Mouse (Mus musculus) myocyte (in vitro differentiated cells): ENCODE data around the gene Pbx1.

Experiments
- CEBPB ChIP-seq: IDR thresholded peaks from 2 replicates; pipeline ENCODE4 v1.6.1; 2011; ENCODE audit warnings: mild to moderate bottlenecking, moderate library complexity; ENCODE audit not compliant: poor library complexity, insufficient read depth, severe bottlenecking
- MAX ChIP-seq: IDR thresholded peaks from one replicate; pipeline ENCODE4 v1.6.1; 2011; ENCODE audit warnings: low read depth, mild to moderate bottlenecking, control low read depth
- MYOD1 ChIP-seq, 3 experiments: IDR thresholded peaks; one replicate each; pipeline ENCODE4 v1.6.1; 2011; ENCODE audit warnings: control low read depth in 2 of 3, low read depth in 2 of 3, mild to moderate bottlenecking in 2 of 3, moderate library complexity in 1 of 3; ENCODE audit not compliant: insufficient read length in 2 of 3, control insufficient read depth in 1 of 3
- POLR2A ChIP-seq: IDR thresholded peaks from one replicate; pipeline ENCODE4 v1.6.1; 2011; ENCODE audit warnings: low read depth, mild to moderate bottlenecking, control low read depth, moderate library complexity; ENCODE audit not compliant: insufficient read length
- POLR2AphosphoS2 ChIP-seq: IDR thresholded peaks from one replicate; pipeline ENCODE4 v1.6.1; 2011; ENCODE audit warnings: low read depth, control low read depth; ENCODE audit not compliant: insufficient read length
- REST ChIP-seq: IDR thresholded peaks from one replicate; pipeline ENCODE4 v1.6.1; 2011; ENCODE audit warnings: mild to moderate bottlenecking, control low read depth, moderate library complexity; ENCODE audit not compliant: insufficient read depth, insufficient read length
- TCF12 ChIP-seq: IDR thresholded peaks from one replicate; pipeline ENCODE4 v1.6.1; 2011; ENCODE audit warnings: mild to moderate bottlenecking, control low read depth; ENCODE audit not compliant: poor library complexity, insufficient read depth, severe bottlenecking
- USF1 ChIP-seq: IDR thresholded peaks from one replicate; pipeline ENCODE4 v1.6.1; 2011; ENCODE audit warnings: low read depth, mild to moderate bottlenecking, control low read depth, moderate library complexity

GRCm38 (mm10) chr1:168418903-168419302 is 13.2 kb downstream of the Pbx1 start:
- TF ChIP-seq USF1 (no peak), POLR2AphosphoS2 (no peak), CEBPB (no peak), POLR2A (no peak), MYOD1 (IDR thresholded peaks at IDR 0.05; ENCODE audit: control insufficient read depth in 1 of 3, insufficient read length in 2 of 3, low read depth in 2 of 3) (no peak), TCF12 (no peak), MAX (no peak), REST (no peak)
